7 mouse cellular contexts compared by ENCODE assay signal in the genomic region with DNA sequence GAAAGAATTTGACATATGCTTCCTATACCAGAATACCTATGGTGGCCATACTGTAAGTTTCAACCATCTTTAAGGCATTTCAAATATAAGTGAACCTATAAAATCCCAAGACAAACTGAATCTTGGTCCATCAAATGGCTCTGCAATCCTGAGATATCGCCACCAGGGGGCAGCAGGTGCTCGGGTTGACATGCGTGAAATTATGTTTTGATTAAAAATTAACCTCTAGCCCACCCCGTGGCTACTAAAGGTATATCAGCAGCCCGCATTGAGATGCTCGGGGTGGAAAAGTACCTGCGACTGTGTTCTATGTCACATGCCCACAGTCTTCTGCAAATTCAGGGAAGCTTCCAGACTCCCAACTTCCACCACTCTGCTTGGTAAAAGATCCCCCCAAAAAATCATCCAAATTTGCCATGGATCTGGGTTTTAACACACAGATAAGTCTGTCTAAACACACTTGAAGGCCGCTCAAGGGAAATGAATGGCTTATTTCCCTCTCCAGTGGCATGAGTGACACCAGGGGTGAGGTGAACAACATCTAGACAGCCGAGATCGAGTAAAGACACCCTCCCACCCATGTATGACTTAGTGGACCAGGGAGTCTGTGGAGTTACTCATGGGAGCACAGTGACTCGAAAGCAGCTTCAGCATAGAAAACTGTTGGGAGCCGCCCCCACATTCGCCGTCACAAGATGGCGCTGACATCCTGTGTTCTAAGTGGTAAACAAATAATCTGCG.
DNase-seq lines count a peak whose midpoint lies in the region; ATAC-seq and TF ChIP-seq lines count a peak whose summit lies in the region.
"Not testable (repeated sequence)": the region's sequence is repeated elsewhere in the genome, so short reads cannot be mapped to it uniquely, and the experiment has no call there.

No protein-coding gene starts in this region.

- H3K9ac ChIP-seq in embryonic facial prominence, embryonic 12.5 days; liver, postnatal 0 days (replicated peaks); midbrain, embryonic 11.5 days (ENCODE audit: low read length): not testable (repeated sequence)

- DNase-seq in liver, postnatal 0 days; midbrain, embryonic 11.5 days (ENCODE audit: low spot score, missing footprints): not testable (repeated sequence)

- H3K9me3 ChIP-seq in E14TG2a.4 (ENCODE audit: low read length); embryonic facial prominence, embryonic 12.5 days; liver, postnatal 0 days (ENCODE audit: low read length); midbrain, embryonic 11.5 days (ENCODE audit: control insufficient read depth, low read length): not testable (repeated sequence)

- H3K27ac ChIP-seq in embryonic facial prominence, embryonic 12.5 days; liver, postnatal 0 days (ENCODE audit: low read depth); midbrain, embryonic 11.5 days (ENCODE audit: low read depth, low read length): not testable (repeated sequence)

- WGBS in embryonic facial prominence, embryonic 12.5 days = 83% methylated on average over 15 of the region's 16 CpGs
- 74% methylated on average over 9 of the region's 16 CpGs for WGBS in liver, postnatal 0 days (ENCODE audit: insufficient replicate concordance)
- WGBS in midbrain, embryonic 11.5 days = 78% methylated on average over 9 of the region's 16 CpGs

- H3K4me1 ChIP-seq in E14TG2a.4 (replicated peaks; ENCODE audit: low read depth, low read length); embryonic facial prominence, embryonic 12.5 days; liver, postnatal 0 days (ENCODE audit: insufficient read depth); midbrain, embryonic 11.5 days (ENCODE audit: control insufficient read depth, insufficient read depth, low read length): not testable (repeated sequence)

- not testable (repeated sequence) for H3K4me3 ChIP-seq in E14TG2a.4 (replicated peaks; ENCODE audit: low read length); embryonic facial prominence, embryonic 12.5 days; liver, postnatal 0 days (ENCODE audit: low read depth, low read length); midbrain, embryonic 11.5 days (ENCODE audit: low read depth, low read length)

- TF ChIP-seq EP300 in liver, postnatal 0 days (IDR thresholded peaks at IDR 0.05; ENCODE audit: low read depth) = not testable (repeated sequence)

- not testable (repeated sequence) for H3K36me3 ChIP-seq in E14TG2a.4 (ENCODE audit: insufficient read depth, low read length); embryonic facial prominence, embryonic 12.5 days; liver, postnatal 0 days (replicated peaks; ENCODE audit: insufficient read depth, low read length); midbrain, embryonic 11.5 days (ENCODE audit: control insufficient read depth, insufficient read depth, low read length)

- not testable (repeated sequence) for H3K4me2 ChIP-seq in embryonic facial prominence, embryonic 12.5 days (replicated peaks); liver, postnatal 0 days (ENCODE audit: low read depth, low read length); midbrain, embryonic 11.5 days

- not testable (repeated sequence) for H3K27me3 ChIP-seq in E14TG2a.4 (ENCODE audit: insufficient read depth, low read length); embryonic facial prominence, embryonic 12.5 days; liver, postnatal 0 days (ENCODE audit: insufficient read depth, low read length); midbrain, embryonic 11.5 days (ENCODE audit: control insufficient read depth, insufficient read depth, low read length)

- TF ChIP-seq CTCF in E14TG2a.4 (conservative IDR thresholded peaks at IDR 0.05; ENCODE audit: low read length) = peak; percentile 11; the same call in 1 of the 2 replicates
- TF ChIP-seq CTCF in liver, postnatal 0 days (IDR thresholded peaks at IDR 0.05; ENCODE audit: low read depth) = 0 out of 2 replicates have a peak, but pooled peaks have one; percentile 14

- peak; percentile 47; the same call in 1 of the 2 replicates for ATAC-seq in embryonic facial prominence, embryonic 12.5 days (ENCODE audit: insufficient number of reproducible peaks, insufficient read depth, low FRiP score, low TSS enrichment)
- ATAC-seq in granulocyte monocyte progenitor cell, adult 5-6 weeks (replicated peaks; ENCODE audit: poor library complexity, severe bottlenecking) = peak; percentile 62
- peak; percentile 41 to 46; a peak in 3 of 4 replicates for ATAC-seq in hematopoietic stem cell, adult 5-6 weeks (replicated peaks in 1 of 2; ENCODE audit: insufficient read depth in 1 of 2, low FRiP score in 2 of 2, low TSS enrichment in 1 of 2, low read depth in 1 of 2, poor library complexity in 2 of 2, severe bottlenecking in 2 of 2)
- ATAC-seq in liver, postnatal 0 days = 0 out of 2 replicates have a peak, but pooled peaks have one; percentile 22
- ATAC-seq in midbrain, embryonic 11.5 days (ENCODE audit: low FRiP score) = peak; percentile 39; the same call in 1 of the 2 replicates
- peak; percentile 11; the same call in 1 of the 2 replicates for ATAC-seq in neutrophil, adult 5-6 weeks (ENCODE audit: extremely low read depth, insufficient number of reproducible peaks, low FRiP score, poor library complexity, severe bottlenecking)

Comparison
In these comparisons a context has a peak if more than half of its experiments do, and no peak if none do; other contexts are left out.
1. ATAC-seq: peak in every context shown above with its lines; median percentile 62 in granulocyte monocyte progenitor cell, adult 5-6 weeks; 47 in embryonic facial prominence, embryonic 12.5 days; 44 in hematopoietic stem cell, adult 5-6 weeks; 39 in midbrain, embryonic 11.5 days; 22 in liver, postnatal 0 days; 11 in neutrophil, adult 5-6 weeks.